Comparison of ENCODE assay signal across 12 mouse cellular contexts in the genomic region with DNA sequence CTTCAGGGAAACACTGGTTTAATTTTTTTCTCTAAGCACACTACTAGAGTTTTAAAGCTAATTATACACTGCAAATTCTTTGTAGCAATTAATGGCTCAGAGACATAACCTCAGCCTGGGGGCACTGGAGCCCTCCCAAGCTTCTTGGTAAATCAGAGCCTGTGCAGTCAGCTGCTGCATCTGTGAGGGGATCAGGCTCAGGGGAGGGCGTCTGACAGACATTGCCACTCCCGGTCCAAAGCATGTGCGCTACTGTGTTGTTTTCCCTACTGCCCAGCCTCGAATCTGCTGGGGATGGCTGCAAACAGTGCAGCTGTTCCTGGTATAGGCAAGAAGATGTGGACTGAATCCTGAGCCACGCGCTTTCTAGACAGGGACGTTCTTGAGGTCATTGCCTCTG.
DNase-seq lines count a peak whose midpoint lies in the region; ATAC-seq and TF ChIP-seq lines count a peak whose summit lies in the region.
"Had no signal": no experiment of that assay in that cellular context is flagged by ENCODE, and none has a peak within 500 bp of the region (broad histone marks: within the 10 kb centered on the region; RNA-seq: fewer than 3 reads in every experiment).

No protein-coding gene starts in this region.

- no peaks in the 10 kb centered on the region for H3K36me3 ChIP-seq in heart, embryonic 12.5 days
- no peaks in the 10 kb centered on the region for H3K36me3 ChIP-seq in midbrain, embryonic 14.5 days (ENCODE audit: control insufficient read depth, insufficient read depth, low read length)
- no peaks in the 10 kb centered on the region for H3K36me3 ChIP-seq in midbrain, embryonic 11.5 days (ENCODE audit: control insufficient read depth, insufficient read depth, low read length)
- H3K36me3 ChIP-seq in forebrain, embryonic 14.5 days (ENCODE audit: control insufficient read depth, insufficient read depth, low read length) = no peaks in the 10 kb centered on the region
- H3K36me3 ChIP-seq in limb, embryonic 14.5 days (ENCODE audit: control insufficient read depth, insufficient read depth, low read length) = no peaks in the 10 kb centered on the region
- H3K36me3 ChIP-seq in intestine, embryonic 16.5 days (ENCODE audit: control insufficient read depth, insufficient read depth, low read length) = no peaks in the 10 kb centered on the region

- ATAC-seq in heart, embryonic 12.5 days (ENCODE audit: insufficient number of reproducible peaks, low FRiP score) = no peak
- ATAC-seq in midbrain, embryonic 14.5 days (ENCODE audit: low FRiP score, low TSS enrichment) = no peak
- ATAC-seq in midbrain, embryonic 11.5 days (ENCODE audit: low FRiP score) = no peak
- peak; percentile 55 for ATAC-seq in forebrain, embryonic 14.5 days
- peak; percentile 62 for ATAC-seq in limb, embryonic 14.5 days (ENCODE audit: low FRiP score, low read depth)
- ATAC-seq in intestine, embryonic 16.5 days = no peak

- peak overlapping the region; percentile 54; the same call in 1 of the 2 replicates for H3K9ac ChIP-seq in heart, embryonic 12.5 days
- no peak overlapping the region for H3K9ac ChIP-seq in midbrain, embryonic 14.5 days (replicated peaks; ENCODE audit: low read length)
- no peak overlapping the region for H3K9ac ChIP-seq in midbrain, embryonic 11.5 days (ENCODE audit: low read length)
- no peak overlapping the region for H3K9ac ChIP-seq in forebrain, embryonic 14.5 days (ENCODE audit: low read length)
- no peak overlapping the region for H3K9ac ChIP-seq in limb, embryonic 14.5 days (ENCODE audit: low read depth, low read length, severe bottlenecking)
- no peak overlapping the region for H3K9ac ChIP-seq in intestine, embryonic 16.5 days (ENCODE audit: low read depth, low read length)

- peaks cover 91% of the 10 kb centered on the region for H3K4me1 ChIP-seq in heart, embryonic 12.5 days (replicated peaks)
- no peaks in the 10 kb centered on the region for H3K4me1 ChIP-seq in midbrain, embryonic 14.5 days (ENCODE audit: control insufficient read depth, insufficient read depth, low read length)
- H3K4me1 ChIP-seq in midbrain, embryonic 11.5 days (ENCODE audit: control insufficient read depth, insufficient read depth, low read length) = no peaks in the 10 kb centered on the region
- H3K4me1 ChIP-seq in forebrain, embryonic 14.5 days (ENCODE audit: control insufficient read depth, insufficient read depth, low read length) = peaks cover 5% of the 10 kb centered on the region; the same call in 1 of the 2 replicates
- peaks cover 21% of the 10 kb centered on the region for H3K4me1 ChIP-seq in limb, embryonic 14.5 days (ENCODE audit: control insufficient read depth, insufficient read depth, low read length)
- H3K4me1 ChIP-seq in intestine, embryonic 16.5 days (ENCODE audit: control insufficient read depth, insufficient read depth, low read length) = peaks cover 25% of the 10 kb centered on the region

- no peaks in the 10 kb centered on the region for H3K27me3 ChIP-seq in heart, embryonic 12.5 days (replicated peaks)
- H3K27me3 ChIP-seq in midbrain, embryonic 14.5 days (ENCODE audit: control insufficient read depth, insufficient read depth, low read length) = no peaks in the 10 kb centered on the region
- H3K27me3 ChIP-seq in midbrain, embryonic 11.5 days (ENCODE audit: control insufficient read depth, insufficient read depth, low read length) = no peaks in the 10 kb centered on the region
- no peaks in the 10 kb centered on the region for H3K27me3 ChIP-seq in forebrain, embryonic 14.5 days (replicated peaks; ENCODE audit: control insufficient read depth, insufficient read depth, low read length)
- no peaks in the 10 kb centered on the region for H3K27me3 ChIP-seq in limb, embryonic 14.5 days (ENCODE audit: control insufficient read depth, insufficient read depth, low read length)
- H3K27me3 ChIP-seq in intestine, embryonic 16.5 days (replicated peaks; ENCODE audit: control insufficient read depth, insufficient read depth, low read length) = no peaks in the 10 kb centered on the region

- peak overlapping the region; percentile 28 for H3K27ac ChIP-seq in heart, embryonic 12.5 days (ENCODE audit: poor library complexity, severe bottlenecking)
- H3K27ac ChIP-seq in midbrain, embryonic 14.5 days (replicated peaks; ENCODE audit: low read depth, low read length) = no peak overlapping the region
- H3K27ac ChIP-seq in midbrain, embryonic 11.5 days (ENCODE audit: low read depth, low read length) = no peak overlapping the region
- no peak overlapping the region for H3K27ac ChIP-seq in forebrain, embryonic 14.5 days (ENCODE audit: low read depth, low read length)
- H3K27ac ChIP-seq in limb, embryonic 14.5 days (replicated peaks; ENCODE audit: low read depth, low read length) = 0 out of 2 replicates have a peak overlapping the region, but pooled peaks have one; percentile 26
- no peak overlapping the region for H3K27ac ChIP-seq in intestine, embryonic 16.5 days (ENCODE audit: low read length)
- H3K27ac ChIP-seq: layer of hippocampus, adult 2 months had no signal

- no peak for TF ChIP-seq POLR2A in limb, embryonic 14.5 days (IDR thresholded peaks at IDR 0.05; ENCODE audit: borderline replicate concordance, extremely low read depth, insufficient read depth, insufficient read length)

- no peak overlapping the region for H3K4me3 ChIP-seq in heart, embryonic 12.5 days
- H3K4me3 ChIP-seq in midbrain, embryonic 14.5 days (replicated peaks; ENCODE audit: low read depth, low read length) = no peak overlapping the region
- no peak overlapping the region for H3K4me3 ChIP-seq in midbrain, embryonic 11.5 days (ENCODE audit: low read depth, low read length)
- no peak overlapping the region for H3K4me3 ChIP-seq in forebrain, embryonic 14.5 days (ENCODE audit: low read depth, low read length)
- no peak overlapping the region for H3K4me3 ChIP-seq in limb, embryonic 14.5 days (replicated peaks; ENCODE audit: low read length)
- no peak overlapping the region for H3K4me3 ChIP-seq in intestine, embryonic 16.5 days (ENCODE audit: low read length)
- H3K4me3 ChIP-seq: layer of hippocampus, adult 2 months; myocyte had no signal

- no peaks in the 10 kb centered on the region for H3K9me3 ChIP-seq in heart, embryonic 12.5 days (replicated peaks)
- H3K9me3 ChIP-seq in midbrain, embryonic 14.5 days (ENCODE audit: control insufficient read depth, low read length) = no peaks in the 10 kb centered on the region
- no peaks in the 10 kb centered on the region for H3K9me3 ChIP-seq in midbrain, embryonic 11.5 days (ENCODE audit: control insufficient read depth, low read length)
- H3K9me3 ChIP-seq in forebrain, embryonic 14.5 days (replicated peaks; ENCODE audit: control insufficient read depth, low read length) = no peaks in the 10 kb centered on the region
- H3K9me3 ChIP-seq in limb, embryonic 14.5 days (ENCODE audit: control insufficient read depth, low read length) = no peaks in the 10 kb centered on the region
- H3K9me3 ChIP-seq in intestine, embryonic 16.5 days (ENCODE audit: control insufficient read depth, low read length) = no peaks in the 10 kb centered on the region

- H3K4me2 ChIP-seq in heart, embryonic 12.5 days = no peak overlapping the region
- H3K4me2 ChIP-seq in midbrain, embryonic 14.5 days (ENCODE audit: low read length) = no peak overlapping the region
- no peak overlapping the region for H3K4me2 ChIP-seq in midbrain, embryonic 11.5 days
- no peak overlapping the region for H3K4me2 ChIP-seq in forebrain, embryonic 14.5 days (ENCODE audit: low read length)
- no peak overlapping the region for H3K4me2 ChIP-seq in limb, embryonic 14.5 days (replicated peaks; ENCODE audit: low read depth, low read length, severe bottlenecking)
- no peak overlapping the region for H3K4me2 ChIP-seq in intestine, embryonic 16.5 days (ENCODE audit: low read depth, low read length)

- no peak for DNase-seq in heart, adult 9 months (ENCODE audit: low spot score in 2 of 2)
- DNase-seq in midbrain, embryonic 14.5 days = peak; percentile 47
- no peak for DNase-seq in midbrain, embryonic 11.5 days (ENCODE audit: low spot score, missing footprints)
- DNase-seq in forebrain, embryonic 14.5 days (ENCODE audit: low spot score) = peak; percentile 65
- DNase-seq in limb, embryonic 14.5 days (ENCODE audit: low spot score) = peak; percentile 58
- DNase-seq: cerebellum, postnatal 36 days; lung, postnatal 4 days; right cerebral cortex, postnatal 25 days had no signal

- WGBS in heart, embryonic 12.5 days = 39% methylated on average over 7 of the region's 7 CpGs
- 49% methylated on average over 7 of the region's 7 CpGs for WGBS in midbrain, embryonic 14.5 days
- 69% methylated on average over 7 of the region's 7 CpGs for WGBS in midbrain, embryonic 11.5 days
- 41% methylated on average over 7 of the region's 7 CpGs for WGBS in forebrain, embryonic 14.5 days
- WGBS in limb, embryonic 14.5 days = 38% methylated on average over 7 of the region's 7 CpGs
- WGBS in intestine, embryonic 16.5 days = 70% methylated on average over 7 of the region's 7 CpGs

Comparison
In these comparisons a context has a peak if more than half of its experiments do, and no peak if none do; other contexts are left out.
1. DNase-seq: peak in midbrain, embryonic 14.5 days (single experiment), forebrain, embryonic 14.5 days (single experiment) and limb, embryonic 14.5 days (single experiment); none in heart, adult 9 months (0 of 2) and midbrain, embryonic 11.5 days (single experiment).
2. ATAC-seq: peak in forebrain, embryonic 14.5 days (single experiment) and limb, embryonic 14.5 days (single experiment); none in heart, embryonic 12.5 days (single experiment), midbrain, embryonic 14.5 days (single experiment), midbrain, embryonic 11.5 days (single experiment) and intestine, embryonic 16.5 days (single experiment).
3. H3K27ac ChIP-seq: peak in heart, embryonic 12.5 days (single experiment) and limb, embryonic 14.5 days (single experiment); none in midbrain, embryonic 14.5 days (single experiment), midbrain, embryonic 11.5 days (single experiment), forebrain, embryonic 14.5 days (single experiment) and intestine, embryonic 16.5 days (single experiment).